Mouse (Mus musculus) hindbrain, embryonic 10.5 days (tissue): ENCODE data around the gene Ipp. TPM values are rescaled to one million over a fixed set of nuclear protein-coding genes. Genes with fewer than 3 reads are reported as not detected.
A peak's percentile ranks its signal among the peaks of the same experiment; 100 is the strongest.

Experiments
- DNase-seq: peaks from one replicate; pipeline ENCODE4 v3.0.0-alpha.2; 2017; ENCODE audit warnings: low spot score
- H3K27ac ChIP-seq: fragments of 300-500 bp; sonication (generic); 2 replicates; pipeline ENCODE4 v1.5.1; 2016; ENCODE audit warnings: mild to moderate bottlenecking, moderate library complexity
- H3K27me3 ChIP-seq: fragments of 300-500 bp; sonication (generic); 2 replicates; pipeline ENCODE4 v1.6.1; 2016; ENCODE audit warnings: mild to moderate bottlenecking; ENCODE audit not compliant: poor library complexity, insufficient read depth, severe bottlenecking
- H3K36me3 ChIP-seq: fragments of 300-500 bp; sonication (generic); 2 replicates; pipeline ENCODE4 v1.6.1; 2016; ENCODE audit warnings: mild to moderate bottlenecking, moderate library complexity
- H3K4me1 ChIP-seq: fragments of 300-500 bp; sonication (generic); replicated peaks from 2 replicates; pipeline ENCODE4 v1.6.1; 2016; ENCODE audit warnings: mild to moderate bottlenecking
- H3K4me3 ChIP-seq: fragments of 300-500 bp; sonication (generic); 2 replicates; pipeline ENCODE4 v1.5.1; 2016; ENCODE audit warnings: mild to moderate bottlenecking, moderate library complexity
- H3K9me3 ChIP-seq: fragments of 300-500 bp; sonication (generic); 2 replicates; pipeline ENCODE4 v1.6.1; 2016; ENCODE audit warnings: mild to moderate bottlenecking, moderate library complexity
- WGBS: fragments of 180-500 bp; shearing (Covaris S2); methylation state at CpG from one replicate; pipeline ENCODE4 v1.1.7; 2016; 5-methylcytosine and 5-hydroxymethylcytosine counted together
- polyA plus RNA-seq: library from polyadenylated mRNA; unstranded; fragments of >200 nt; fragmentation: Nextera tagmentation; extraction: Ambion mirVana; gene quantifications from 2 replicates; pipeline ENCODE4 v1.2.1, GENCODE M21; 2016

Ipp gene
- polyA plus RNA-seq: 12.5 and 17.5 TPM in 2 replicates

- H3K4me3 ChIP-seq: peak within 1 kb of the TSS; percentile 67
- under 1% methylated on average over 55 of the region's 55 CpGs for WGBS
- no peaks in the 10 kb centered on the region for H3K9me3 ChIP-seq
- peak within 1 kb of the TSS; percentile 94 for H3K27ac ChIP-seq
- DNase-seq: peak; percentile 93
- peaks cover 19% of the 10 kb centered on the region for H3K4me1 ChIP-seq
- peaks cover 15% of the 10 kb centered on the region for H3K36me3 ChIP-seq
- H3K27me3 ChIP-seq: no peaks in the 10 kb centered on the region
Observed at GRCm38 (mm10) chr4:116507425-116508218, at the start of gene Ipp. Ipp (plus strand) TSS chr4:116507549.

- no peaks in the 10 kb centered on the region for H3K27me3 ChIP-seq
- no peaks in the 10 kb centered on the region for H3K9me3 ChIP-seq
- H3K27ac ChIP-seq: no peak overlapping the region
- 93% methylated on average over 3 of the region's 3 CpGs for WGBS
- no peak for DNase-seq
- H3K4me3 ChIP-seq: peak overlapping the region; percentile 98; the same call in 1 of the 2 replicates
- peaks cover 26% of the 10 kb centered on the region for H3K4me1 ChIP-seq
- no peaks in the 10 kb centered on the region for H3K36me3 ChIP-seq
Observed at GRCm38 (mm10) chr4:116461943-116462342, 45.4 kb upstream of the Ipp start.

- H3K4me3 ChIP-seq: peak overlapping the region; percentile 98
- no peaks in the 10 kb centered on the region for H3K9me3 ChIP-seq
- peaks cover 26% of the 10 kb centered on the region for H3K4me1 ChIP-seq
- peak overlapping the region; percentile 97 for H3K27ac ChIP-seq
- H3K27me3 ChIP-seq: no peaks in the 10 kb centered on the region
- H3K36me3 ChIP-seq: no peaks in the 10 kb centered on the region
- DNase-seq: peak; percentile 70
- 1% methylated on average over 74 of the region's 74 CpGs for WGBS
Observed at GRCm38 (mm10) chr4:116463231-116464125, 43.9 kb upstream of the Ipp start.

GRCm38 (mm10) chr4:116464126-116464981 lies 43.0 kb upstream of the Ipp start, which contains the start of gene Mast2:
Mast2 (minus strand) TSS chr4:116464183.
- Histone ChIP-seq H3K27me3 (no peaks in the 10 kb centered on the region), H3K27ac (peak within 1 kb of the TSS; percentile 97), H3K4me3 (peak within 1 kb of the TSS; percentile 98), H3K9me3 (no peaks in the 10 kb centered on the region), H3K36me3 (no peaks in the 10 kb centered on the region), H3K4me1 (peaks cover 26% of the 10 kb centered on the region)
- 6% methylated on average over 68 of the region's 68 CpGs for WGBS
- peak; percentile 82 for DNase-seq

- 78% methylated on average over 2 of the region's 2 CpGs for whole genome bisulfite sequencing
- no peak for DNase-seq
- H3K27ac ChIP-seq: no peak overlapping the region
- H3K4me3 ChIP-seq: no peak overlapping the region
- H3K9me3 ChIP-seq: no peaks in the 10 kb centered on the region
- H3K4me1 ChIP-seq: no peaks in the 10 kb centered on the region
- no peaks in the 10 kb centered on the region for H3K36me3 ChIP-seq
- H3K27me3 ChIP-seq: no peaks in the 10 kb centered on the region
Observed at GRCm38 (mm10) chr4:116481322-116481721, 26.0 kb upstream of the Ipp start.

GRCm38 (mm10) chr4:116483476-116483875 lies 23.9 kb upstream of the Ipp start:
- no peaks in the 10 kb centered on the region for H3K36me3 ChIP-seq
- H3K9me3 ChIP-seq: no peaks in the 10 kb centered on the region
- H3K27me3 ChIP-seq: no peaks in the 10 kb centered on the region
- no peak overlapping the region for H3K27ac ChIP-seq
- DNase-seq: peak; percentile 3
- H3K4me1 ChIP-seq: no peaks in the 10 kb centered on the region
- no peak overlapping the region for H3K4me3 ChIP-seq
- 59% methylated on average over 2 of the region's 2 CpGs for WGBS

GRCm38 (mm10) chr4:116491119-116491536 lies 16.2 kb upstream of the Ipp start:
- no peaks in the 10 kb centered on the region for H3K9me3 ChIP-seq
- H3K27me3 ChIP-seq: no peaks in the 10 kb centered on the region
- WGBS: 84% methylated on average over 2 of the region's 2 CpGs
- H3K4me3 ChIP-seq: no peak overlapping the region
- no peak for DNase-seq
- H3K36me3 ChIP-seq: no peaks in the 10 kb centered on the region
- H3K4me1 ChIP-seq: no peaks in the 10 kb centered on the region
- H3K27ac ChIP-seq: no peak overlapping the region

GRCm38 (mm10) chr4:116491886-116492285 lies 15.5 kb upstream of the Ipp start:
- 95% methylated on average over 2 of the region's 2 CpGs for WGBS
- Histone ChIP-seq H3K27me3 (no peaks in the 10 kb centered on the region), H3K36me3 (no peaks in the 10 kb centered on the region), H3K27ac (no peak overlapping the region), H3K4me1 (no peaks in the 10 kb centered on the region), H3K9me3 (no peaks in the 10 kb centered on the region), H3K4me3 (no peak overlapping the region)
- DNase-seq: no peak

GRCm38 (mm10) chr4:116492460-116492859 lies 14.9 kb upstream of the Ipp start:
- no peak overlapping the region for H3K4me3 ChIP-seq
- no peaks in the 10 kb centered on the region for H3K27me3 ChIP-seq
- no peak for DNase-seq
- H3K9me3 ChIP-seq: no peaks in the 10 kb centered on the region
- no peak overlapping the region for H3K27ac ChIP-seq
- 86% methylated on average over 4 of the region's 4 CpGs for WGBS
- H3K36me3 ChIP-seq: no peaks in the 10 kb centered on the region
- H3K4me1 ChIP-seq: no peaks in the 10 kb centered on the region

GRCm38 (mm10) chr4:116493646-116494045 lies 13.7 kb upstream of the Ipp start:
- WGBS: 90% methylated on average over 5 of the region's 5 CpGs
- no peaks in the 10 kb centered on the region for H3K36me3 ChIP-seq

GRCm38 (mm10) chr4:116499978-116500377 lies 7.4 kb upstream of the Ipp start:
- Histone ChIP-seq H3K36me3 (no peaks in the 10 kb centered on the region), H3K4me3 (no peak overlapping the region), H3K4me1 (no peaks in the 10 kb centered on the region), H3K9me3 (no peaks in the 10 kb centered on the region), H3K27me3 (no peaks in the 10 kb centered on the region), H3K27ac (no peak overlapping the region)
- no peak for DNase-seq
- 80% methylated on average over 3 of the region's 3 CpGs for WGBS

More at GRCm38 (mm10) chr4:116493646-116494045, 13.7 kb upstream of the Ipp start:
- H3K27me3 ChIP-seq: no peaks in the 10 kb centered on the region
- H3K4me1 ChIP-seq: no peaks in the 10 kb centered on the region
- no peaks in the 10 kb centered on the region for H3K9me3 ChIP-seq
- no peak overlapping the region for H3K4me3 ChIP-seq
- no peak overlapping the region for H3K27ac ChIP-seq
- DNase-seq: no peak

- no peaks in the 10 kb centered on the region for H3K9me3 ChIP-seq
- no peak for DNase-seq
- 27% methylated on average over 11 of the region's 11 CpGs for WGBS
- no peaks in the 10 kb centered on the region for H3K27me3 ChIP-seq
- peak overlapping the region; percentile 94 for H3K27ac ChIP-seq
- H3K4me1 ChIP-seq: peaks cover 19% of the 10 kb centered on the region
- peak overlapping the region; percentile 67 for H3K4me3 ChIP-seq
- H3K36me3 ChIP-seq: peaks cover 9% of the 10 kb centered on the region
Observed at GRCm38 (mm10) chr4:116506886-116507424, 394 bp upstream of the Ipp start.
